Mouse (Mus musculus) liver, embryonic 14.5 days (tissue): Measurements from ENCODE around the gene Dio1. TPM values are rescaled to one million over a fixed set of nuclear protein-coding genes. Genes with fewer than 3 reads are reported as not detected.

ENCODE experiments used
- ATAC-seq: fragments of 200-750 bp; cut with Nextera tagmentation; 2 replicates; pipeline ENCODE4 v1.8.0; 2017; ENCODE audit warnings: moderate number of reproducible peaks, mild to moderate bottlenecking, moderate library complexity; ENCODE audit not compliant: insufficient read depth
- DNase-seq, 3 experiments: peaks; one replicate each; pipeline ENCODE4 v3.0.0-alpha.2; 2012 to 2013; ENCODE audit warnings: low read depth in 3 of 3, low spot score in 3 of 3
- H3K27ac ChIP-seq: fragments of 300-500 bp; sonication (generic); 2 replicates; pipeline ENCODE4 v1.5.1; 2014; ENCODE audit warnings: moderate library complexity, mild to moderate bottlenecking, control low read depth, inconsistent platforms
- H3K27me3 ChIP-seq: fragments of 300-500 bp; sonication (generic); 2 replicates; pipeline ENCODE4 v1.6.1; 2014; ENCODE audit warnings: mild to moderate bottlenecking, low read length, moderate library complexity; ENCODE audit not compliant: control insufficient read depth, insufficient read depth
- H3K36me3 ChIP-seq: fragments of 300-500 bp; sonication (generic); replicated peaks from 2 replicates; pipeline ENCODE4 v1.6.1; 2014; ENCODE audit warnings: low read depth; ENCODE audit not compliant: control insufficient read depth, insufficient read depth
- H3K4me1 ChIP-seq, 2 experiments: fragments of 200-500 bp in 1 of 2; fragments of 300-500 bp in 1 of 2; sonication (generic) in 1 of 2; replicated peaks; 2 replicates each; pipeline ENCODE4 v1.6.1; 2012 to 2014; ENCODE audit warnings: antibody characterized with exemption in 1 of 2, inconsistent platforms in 1 of 2, low read length in 1 of 2; ENCODE audit not compliant: control insufficient read depth in 2 of 2, insufficient read depth in 2 of 2
- H3K4me2 ChIP-seq: fragments of 300-500 bp; sonication (generic); 2 replicates; pipeline ENCODE4 v1.6.1; 2014; ENCODE audit warnings: low read depth, mild to moderate bottlenecking, control low read depth, moderate library complexity
- H3K4me3 ChIP-seq, 2 experiments: fragments of 200-500 bp in 1 of 2; fragments of 300-500 bp in 1 of 2; sonication (generic) in 1 of 2; 2 replicates each; pipeline ENCODE4 v1.5.1; 2012 to 2014; ENCODE audit warnings: low read depth in 2 of 2, low read length in 2 of 2, mild to moderate bottlenecking in 2 of 2, control low read depth in 1 of 2, inconsistent platforms in 1 of 2, moderate library complexity in 1 of 2; ENCODE audit not compliant: insufficient read depth in 1 of 2
- H3K9ac ChIP-seq: fragments of 300-500 bp; sonication (generic); replicated peaks from 2 replicates; pipeline ENCODE4 v1.6.1; 2014; ENCODE audit warnings: mild to moderate bottlenecking, control low read depth, moderate library complexity
- H3K9me3 ChIP-seq: fragments of 300-500 bp; sonication (generic); 2 replicates; pipeline ENCODE4 v1.6.1; 2016; ENCODE audit warnings: low read length, mixed read lengths; ENCODE audit not compliant: control insufficient read depth
- CTCF ChIP-seq: IDR thresholded peaks from 2 replicates; pipeline ENCODE4 v1.5.1; 2016; ENCODE audit warnings: antibody characterized with exemption, low read depth, control low read depth
- EP300 ChIP-seq: IDR thresholded peaks from 2 replicates; pipeline ENCODE4 v1.6.1; 2016; ENCODE audit warnings: antibody characterized with exemption, low read depth
- WGBS: fragments of 180-500 bp; shearing (Covaris S2); extraction: QIAGEN DNeasy Blood & Tissue Kit; methylation state at CpG from one replicate; pipeline ENCODE4 v1.1.7; 2014; ENCODE audit not compliant: insufficient replicate concordance; 5-methylcytosine and 5-hydroxymethylcytosine counted together
- polyA plus RNA-seq, 2 experiments: library from polyadenylated mRNA; depleted of rRNA in 1 of 2; stranded (reverse) in 1 of 2; unstranded in 1 of 2; fragments of >200 nt; fragmentation: Nextera tagmentation in 1 of 2; extraction: Ambion mirVana in 1 of 2; gene quantifications; 2 replicates each; pipeline versions ENCODE4 v1.2.1 to v1.2.3; 2012 to 2014

Gene Dio1
- polyA plus RNA-seq, 2 experiments, result not detected

GRCm38 (mm10) chr4:107337455-107337854 is 30.5 kb upstream of the Dio1 start:
- no peak overlapping the region for H3K27ac ChIP-seq
- ATAC-seq, result no peak
- H3K9ac ChIP-seq, result no peak overlapping the region
- H3K36me3 ChIP-seq, result no peaks in the 10 kb centered on the region
- H3K27me3 ChIP-seq, result no peaks in the 10 kb centered on the region
- H3K4me2 ChIP-seq, result no peak overlapping the region
- no peak for TF ChIP-seq EP300
- TF ChIP-seq CTCF, result no peak
- no peak for DNase-seq
- WGBS, result 81% methylated on average over 5 of the region's 5 CpGs
- H3K4me1 ChIP-seq, result no peaks in the 10 kb centered on the region
- H3K9me3 ChIP-seq, result no peaks in the 10 kb centered on the region
- H3K4me3 ChIP-seq, result no peak overlapping the region

DNA sequence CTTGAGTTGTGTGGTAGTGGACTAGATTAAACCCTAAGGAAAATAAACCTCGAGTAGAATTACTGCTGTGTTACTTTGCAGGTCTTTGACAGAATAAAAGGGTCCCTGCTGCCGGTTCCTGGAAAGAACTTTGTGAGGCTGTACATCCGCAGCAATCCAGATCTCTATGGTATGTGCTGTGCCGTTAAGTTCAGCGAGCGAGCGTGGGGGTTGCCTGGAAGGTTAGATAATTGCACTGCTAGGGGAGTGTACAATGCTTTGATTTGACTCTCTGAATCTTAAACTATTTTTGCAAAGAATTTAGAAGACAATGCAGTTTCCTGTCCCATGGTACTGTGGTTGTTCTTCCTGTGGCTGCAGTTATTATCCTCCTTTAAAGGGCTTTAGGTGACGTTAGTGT is 29.4 kb upstream of the Dio1 start:
- no peaks in the 10 kb centered on the region for H3K9me3 ChIP-seq
- H3K4me2 ChIP-seq, result no peak overlapping the region
- H3K4me3 ChIP-seq, result no peak overlapping the region
- no peaks in the 10 kb centered on the region for H3K36me3 ChIP-seq
- no peaks in the 10 kb centered on the region for H3K4me1 ChIP-seq
- H3K9ac ChIP-seq, result no peak overlapping the region
- H3K27ac ChIP-seq, result no peak overlapping the region
- DNase-seq (no peak), ATAC-seq (no peak)
- H3K27me3 ChIP-seq, result no peaks in the 10 kb centered on the region
- TF ChIP-seq CTCF (no peak), EP300 (no peak)
- WGBS, result 78% methylated on average over 8 of the region's 8 CpGs

- TF ChIP-seq CTCF (peak; percentile 66), EP300 (no peak)
- Histone ChIP-seq H3K36me3 (no peaks in the 10 kb centered on the region), H3K4me1 (no peaks in the 10 kb centered on the region), H3K27me3 (no peaks in the 10 kb centered on the region), H3K9me3 (no peaks in the 10 kb centered on the region), H3K4me3 (no peak overlapping the region), H3K9ac (no peak overlapping the region), H3K27ac (no peak overlapping the region), H3K4me2 (no peak overlapping the region)
- ATAC-seq (no peak), DNase-seq (no peak)
- 80% methylated on average over 4 of the region's 4 CpGs for WGBS
These were observed 26.5 kb upstream of the Dio1 start for GRCm38 (mm10) chr4:107333514-107333913.

- Histone ChIP-seq H3K9me3 (no peaks in the 10 kb centered on the region), H3K36me3 (no peaks in the 10 kb centered on the region), H3K4me3 (no peak overlapping the region), H3K9ac (no peak overlapping the region), H3K4me2 (no peak overlapping the region), H3K27ac (no peak overlapping the region), H3K27me3 (no peaks in the 10 kb centered on the region), H3K4me1 (no peaks in the 10 kb centered on the region)
- TF ChIP-seq EP300, result no peak
- no peak for DNase-seq
- no peak for ATAC-seq
- WGBS, result 83% methylated on average over 8 of the region's 8 CpGs
These were observed 21.6 kb upstream of the Dio1 start for GRCm38 (mm10) chr4:107328530-107328929.

DNA sequence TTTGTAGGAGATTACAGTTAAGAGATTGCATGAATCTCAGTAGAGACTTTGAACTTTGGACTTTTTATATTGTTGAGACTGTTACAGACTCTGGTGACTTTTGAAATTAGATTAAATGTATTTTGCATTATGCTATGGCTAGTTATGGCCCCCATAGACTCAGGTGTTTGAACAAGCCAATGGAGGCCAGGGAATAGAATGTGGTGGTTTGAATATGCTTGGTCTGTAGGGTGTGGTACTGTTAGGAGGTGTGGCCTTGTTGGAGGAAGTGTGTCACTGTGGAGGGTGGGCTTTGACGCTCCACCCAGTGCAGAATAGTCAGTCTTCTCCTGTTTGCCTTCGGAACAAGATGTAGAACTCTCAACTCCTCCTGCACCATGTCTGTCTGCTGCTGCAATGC is 16.1 kb upstream of the Dio1 start:
- TF ChIP-seq EP300 (no peak), CTCF (no peak)
- Histone ChIP-seq H3K9ac (no peak overlapping the region), H3K4me2 (no peak overlapping the region), H3K27me3 (no peaks in the 10 kb centered on the region), H3K4me3 (no peak overlapping the region), H3K4me1 (no peaks in the 10 kb centered on the region), H3K27ac (no peak overlapping the region), H3K36me3 (no peaks in the 10 kb centered on the region), H3K9me3 (no peaks in the 10 kb centered on the region)
- WGBS, result 65% methylated on average over 2 of the region's 2 CpGs
- no peak for DNase-seq
- no peak for ATAC-seq
